Mouse (Mus musculus): ENCODE data around the gene Msx1.
A peak's percentile ranks its signal among the peaks of the same experiment; 100 is the strongest.
"Not testable (repeated sequence)": the region's sequence is repeated elsewhere in the genome, so short reads cannot be mapped to it uniquely, and the experiment has no call there.

Msx1 gene

GRCm38 (mm10) chr5:37824461-37824795, at the start of gene Msx1:
TSS of gene Msx1 (minus strand) at chr5:37824583.
- peak in 1 of 2 experiments; percentile 7 for DNase-seq (ENCODE audit: low spot score in 2 of 2)

- no peak for DNase-seq (ENCODE audit: low spot score in 2 of 2)
Measured at GRCm38 (mm10) chr5:37865471-37865870, 41.1 kb upstream of the Msx1 start.

- no peak for DNase-seq (ENCODE audit: low spot score in 2 of 2)
Measured at GRCm38 (mm10) chr5:37864309-37864708, 39.9 kb upstream of the Msx1 start.

GRCm38 (mm10) chr5:37860846-37861245, 36.5 kb upstream of the Msx1 start:
- no peak for DNase-seq (ENCODE audit: low spot score in 2 of 2)

GRCm38 (mm10) chr5:37860151-37860721, 35.9 kb upstream of the Msx1 start:
- no peak for DNase-seq (ENCODE audit: low spot score in 2 of 2)

- DNase-seq (ENCODE audit: low spot score in 2 of 2): no peak
Measured at GRCm38 (mm10) chr5:37857763-37858545, 33.6 kb upstream of the Msx1 start.

- DNase-seq (ENCODE audit: low spot score in 2 of 2): no peak
Measured at GRCm38 (mm10) chr5:37856057-37856456, 31.7 kb upstream of the Msx1 start.

- DNase-seq (ENCODE audit: low spot score in 2 of 2): no peak
Measured at GRCm38 (mm10) chr5:37854233-37854632, 29.9 kb upstream of the Msx1 start.

- no peak for DNase-seq (ENCODE audit: low spot score in 2 of 2)
Measured at GRCm38 (mm10) chr5:37851305-37851982, 27.1 kb upstream of the Msx1 start.

GRCm38 (mm10) chr5:37848991-37849719, 24.8 kb upstream of the Msx1 start:
- DNase-seq (ENCODE audit: low spot score in 2 of 2): no peak

- DNase-seq (ENCODE audit: low spot score in 2 of 2): no peak
Measured at GRCm38 (mm10) chr5:37836267-37836646, 11.9 kb upstream of the Msx1 start.

GRCm38 (mm10) chr5:37835590-37836266, 11.3 kb upstream of the Msx1 start:
- DNase-seq (ENCODE audit: low spot score in 2 of 2): no peak

- no peak for DNase-seq (ENCODE audit: low spot score in 2 of 2)
Measured at GRCm38 (mm10) chr5:37832766-37833165, 8.4 kb upstream of the Msx1 start.

- DNase-seq (ENCODE audit: low spot score in 2 of 2): no peak
Measured at GRCm38 (mm10) chr5:37832031-37832430, 7.6 kb upstream of the Msx1 start.

- DNase-seq (ENCODE audit: low spot score in 2 of 2): not testable (repeated sequence)
Measured at GRCm38 (mm10) chr5:37830436-37830835, 6.1 kb upstream of the Msx1 start.

GRCm38 (mm10) chr5:37829926-37830325, 5.5 kb upstream of the Msx1 start:
- DNase-seq (ENCODE audit: low spot score in 2 of 2): no peak

GRCm38 (mm10) chr5:37829296-37829670, 4.9 kb upstream of the Msx1 start:
- DNase-seq (ENCODE audit: low spot score in 2 of 2): no peak

- DNase-seq (ENCODE audit: low spot score in 2 of 2): no peak
Measured at GRCm38 (mm10) chr5:37828591-37829295, 4.4 kb upstream of the Msx1 start.

- DNase-seq (ENCODE audit: low spot score in 2 of 2): no peak
Measured at GRCm38 (mm10) chr5:37828001-37828400, 3.6 kb upstream of the Msx1 start.

- no peak for DNase-seq (ENCODE audit: low spot score in 2 of 2)
Measured at GRCm38 (mm10) chr5:37827626-37827950, 3.2 kb upstream of the Msx1 start.

All from spleen, postnatal 14 days (tissue).